ENCODE assay signal across 9 mouse cellular contexts in genomic region chr12:33057231-33058048, GRCm38 (mm10). TPM values are rescaled to one million over a fixed set of nuclear protein-coding genes. Genes with fewer than 3 reads are reported as not detected.
DNase-seq lines count a peak whose midpoint lies in the region; ATAC-seq and TF ChIP-seq lines count a peak whose summit lies in the region.
"Had no signal": no experiment of that assay in that cellular context is flagged by ENCODE, and none has a peak within 500 bp of the region (broad histone marks: within the 10 kb centered on the region; RNA-seq: fewer than 3 reads in every experiment).

No protein-coding gene starts in this region.

- H3K36me3 ChIP-seq in forebrain, postnatal 0 days (ENCODE audit: insufficient read depth): no peaks in the 10 kb centered on the region
- H3K36me3 ChIP-seq in hindbrain, postnatal 0 days (ENCODE audit: insufficient read depth, low read length): no peaks in the 10 kb centered on the region
- no peaks in the 10 kb centered on the region for H3K36me3 ChIP-seq in liver, embryonic 11.5 days (ENCODE audit: control insufficient read depth, insufficient read depth, low read length)

- 0 out of 2 replicates have a peak overlapping the region, but pooled peaks have one; percentile 19 for H3K4me3 ChIP-seq in left cerebral cortex, adult 2 months
- H3K4me3 ChIP-seq in cerebellum, adult 2 months (replicated peaks; ENCODE audit: insufficient read depth, low read depth, low read length): peak overlapping the region; percentile 34
- peak overlapping the region; percentile 13; the same call in 1 of the 2 replicates for H3K4me3 ChIP-seq in forebrain, postnatal 0 days (ENCODE audit: low read depth, low read length)
- H3K4me3 ChIP-seq in hindbrain, postnatal 0 days (ENCODE audit: low read length): peak overlapping the region; percentile 21
- H3K4me3 ChIP-seq in liver, embryonic 11.5 days (ENCODE audit: low read depth, low read length): 0 out of 2 replicates have a peak overlapping the region, but pooled peaks have one; percentile 3

- DNase-seq in left cerebral cortex, adult 2 months (ENCODE audit: extremely low spot score in 1 of 2, low spot score in 2 of 2): no peak
- no peak for DNase-seq in left cerebral cortex, adult 11 months (ENCODE audit: low spot score)
- DNase-seq in cerebellum, adult 2 months: peak; percentile 19 to 29
- DNase-seq in forebrain, postnatal 0 days: peak; percentile 66
- DNase-seq in hindbrain, postnatal 0 days (ENCODE audit: low spot score): peak; percentile 82
- peak; percentile 54 for DNase-seq in liver, embryonic 11.5 days (ENCODE audit: low spot score)
- DNase-seq in layer of hippocampus, adult 9-10 months (ENCODE audit: low spot score): no peak

- no peaks in the 10 kb centered on the region for H3K9me3 ChIP-seq in forebrain, postnatal 0 days (ENCODE audit: low read length)
- H3K9me3 ChIP-seq in hindbrain, postnatal 0 days (ENCODE audit: low read length): no peaks in the 10 kb centered on the region
- no peaks in the 10 kb centered on the region for H3K9me3 ChIP-seq in liver, embryonic 11.5 days (ENCODE audit: control insufficient read depth, low read length)

- ATAC-seq in forebrain, postnatal 0 days: peak; percentile 79
- ATAC-seq in hindbrain, postnatal 0 days: peak; percentile 83
- peak; percentile 58; the same call in 1 of the 2 replicates for ATAC-seq in liver, embryonic 11.5 days (replicated peaks; ENCODE audit: low FRiP score)
- 0 out of 2 replicates have a peak, but pooled peaks have one; percentile 9 for ATAC-seq in monocyte, adult 5-6 weeks (replicated peaks; ENCODE audit: insufficient number of reproducible peaks, low FRiP score, low TSS enrichment, poor library complexity, severe bottlenecking)

- no peak overlapping the region for H3K27ac ChIP-seq in left cerebral cortex, adult 2 months
- no peak overlapping the region for H3K27ac ChIP-seq in cerebellum, adult 2 months (ENCODE audit: insufficient read depth, low read length)
- H3K27ac ChIP-seq in forebrain, postnatal 0 days (ENCODE audit: low read depth, low read length): peak overlapping the region; percentile 41
- peak overlapping the region; percentile 20 for H3K27ac ChIP-seq in hindbrain, postnatal 0 days
- no peak overlapping the region for H3K27ac ChIP-seq in liver, embryonic 11.5 days (ENCODE audit: low read depth, low read length)

- H3K27me3 ChIP-seq in cerebellum, adult 2 months (ENCODE audit: control insufficient read depth, insufficient read depth, low read length): no peaks in the 10 kb centered on the region; the same call in 1 of the 2 replicates
- no peaks in the 10 kb centered on the region for H3K27me3 ChIP-seq in forebrain, postnatal 0 days (ENCODE audit: insufficient read depth, low read length)
- H3K27me3 ChIP-seq in hindbrain, postnatal 0 days (ENCODE audit: insufficient read depth, low read length): no peaks in the 10 kb centered on the region
- H3K27me3 ChIP-seq in liver, embryonic 11.5 days (replicated peaks; ENCODE audit: control insufficient read depth, insufficient read depth, low read length): no peaks in the 10 kb centered on the region

- TF ChIP-seq CTCF in left cerebral cortex, adult 2 months (IDR thresholded peaks at IDR 0.05): peak; percentile 53
- peak; percentile 27; the same call in 1 of the 2 replicates for TF ChIP-seq CTCF in cerebellum, adult 2 months (IDR thresholded peaks at IDR 0.05; ENCODE audit: borderline replicate concordance, insufficient read depth, low read depth, low read length)
- peak; percentile 67 for TF ChIP-seq CTCF in forebrain, postnatal 0 days (IDR thresholded peaks at IDR 0.05; ENCODE audit: low read depth)
- TF ChIP-seq CTCF in hindbrain, postnatal 0 days (IDR thresholded peaks at IDR 0.05; ENCODE audit: low read depth): peak; percentile 69

- no peak for TF ChIP-seq POLR2A in cerebellum, adult 2 months (IDR thresholded peaks at IDR 0.05; ENCODE audit: borderline replicate concordance, insufficient read depth, low read length)

- peaks cover 5% of the 10 kb centered on the region; the same call in 1 of the 2 replicates for H3K4me1 ChIP-seq in cerebellum, adult 2 months (ENCODE audit: control insufficient read depth, insufficient read depth, low read length)
- peaks cover 15% of the 10 kb centered on the region for H3K4me1 ChIP-seq in forebrain, postnatal 0 days (ENCODE audit: insufficient read depth)
- peaks cover 19% of the 10 kb centered on the region for H3K4me1 ChIP-seq in hindbrain, postnatal 0 days (ENCODE audit: insufficient read depth, low read length)
- peaks cover 5% of the 10 kb centered on the region; the same call in 1 of the 2 replicates for H3K4me1 ChIP-seq in liver, embryonic 11.5 days (replicated peaks; ENCODE audit: control insufficient read depth, insufficient read depth, low read length)

- H3K4me2 ChIP-seq in forebrain, postnatal 0 days (ENCODE audit: low read depth): peak overlapping the region; percentile 41
- peak overlapping the region; percentile 48 for H3K4me2 ChIP-seq in hindbrain, postnatal 0 days (ENCODE audit: low read depth, low read length)
- H3K4me2 ChIP-seq in liver, embryonic 11.5 days: peak overlapping the region; percentile 52

- WGBS in cerebellum, adult 2 months: 22% methylated on average over 19 of the region's 19 CpGs
- WGBS in forebrain, postnatal 0 days: 14% methylated on average over 19 of the region's 19 CpGs
- WGBS in hindbrain, postnatal 0 days: 10% methylated on average over 19 of the region's 19 CpGs
- WGBS in liver, embryonic 11.5 days: 19% methylated on average over 19 of the region's 19 CpGs

- peak overlapping the region; percentile 39; the same call in 1 of the 2 replicates for H3K9ac ChIP-seq in forebrain, postnatal 0 days
- no peak overlapping the region for H3K9ac ChIP-seq in hindbrain, postnatal 0 days (replicated peaks; ENCODE audit: low read length)
- no peak overlapping the region for H3K9ac ChIP-seq in liver, embryonic 11.5 days (ENCODE audit: low read depth, low read length)

- intact Hi-C loops in left cerebral cortex, adult 2 months (cut with DNase I): no loop called here

RNA-seq across cellular contexts. Expression of gene Cdhr3, which starts 35.2 kb away (rescaled TPM):
- 1 to 10 TPM; 1.4 to 2.4 TPM for total RNA-seq in left cerebral cortex, adult 2 months (2021)
- 1.4 TPM in 2 replicates for polyA plus RNA-seq in cerebellum, adult 2 months (2012; rRNA removed)
- 0.54 and 0.81 TPM in 2 replicates for total RNA-seq in forebrain, postnatal 0 days (2014; rRNA removed)
- polyA plus RNA-seq in forebrain, postnatal 0 days (2015; fragmentation: Nextera tagmentation; extraction: Ambion mirVana): 0.62 and 0.85 TPM in 2 replicates
- total RNA-seq in hindbrain, postnatal 0 days (2014; rRNA removed): 0.04 and 0.89 TPM in 2 replicates
- polyA plus RNA-seq in hindbrain, postnatal 0 days (2015; fragmentation: Nextera tagmentation; extraction: Ambion mirVana): 0.53 and 0.81 TPM in 2 replicates
- polyA plus RNA-seq in liver, embryonic 11.5 days (2014; fragmentation: Nextera tagmentation; extraction: Ambion mirVana): not detected in 2 replicates
- total RNA-seq in monocyte, adult 5-6 weeks (2017): 0.10 TPM in 1 of 3 replicates, not detected in the others
- total RNA-seq: MEL had no signal

Comparison
In these comparisons a context has a peak if more than half of its experiments do, and no peak if none do; other contexts are left out.
1. DNase-seq: peak in cerebellum, adult 2 months (2 of 2), forebrain, postnatal 0 days (single experiment), hindbrain, postnatal 0 days (single experiment) and liver, embryonic 11.5 days (single experiment); none in left cerebral cortex, adult 2 months (0 of 2), left cerebral cortex, adult 11 months (single experiment) and layer of hippocampus, adult 9-10 months (single experiment).
2. H3K27ac ChIP-seq: peak in forebrain, postnatal 0 days (single experiment) and hindbrain, postnatal 0 days (single experiment); none in left cerebral cortex, adult 2 months (single experiment), cerebellum, adult 2 months (single experiment) and liver, embryonic 11.5 days (single experiment).
3. ATAC-seq: peak in every context shown above with its lines; median percentile 83 in hindbrain, postnatal 0 days; 79 in forebrain, postnatal 0 days; 58 in liver, embryonic 11.5 days; 9 in monocyte, adult 5-6 weeks.
4. Peak in every context shown above with its lines, with median percentiles within 50 percentile points of each other: H3K4me3 ChIP-seq, CTCF ChIP-seq and H3K4me2 ChIP-seq.